Mouse (Mus musculus): ENCODE data around the gene Hist2h2ab.
A peak's percentile ranks its signal among the peaks of the same experiment; 100 is the strongest.
"Not testable (repeated sequence)": the region's sequence is repeated elsewhere in the genome, so short reads cannot be mapped to it uniquely, and the experiment has no call there.

Gene Hist2h2ab

DNA sequence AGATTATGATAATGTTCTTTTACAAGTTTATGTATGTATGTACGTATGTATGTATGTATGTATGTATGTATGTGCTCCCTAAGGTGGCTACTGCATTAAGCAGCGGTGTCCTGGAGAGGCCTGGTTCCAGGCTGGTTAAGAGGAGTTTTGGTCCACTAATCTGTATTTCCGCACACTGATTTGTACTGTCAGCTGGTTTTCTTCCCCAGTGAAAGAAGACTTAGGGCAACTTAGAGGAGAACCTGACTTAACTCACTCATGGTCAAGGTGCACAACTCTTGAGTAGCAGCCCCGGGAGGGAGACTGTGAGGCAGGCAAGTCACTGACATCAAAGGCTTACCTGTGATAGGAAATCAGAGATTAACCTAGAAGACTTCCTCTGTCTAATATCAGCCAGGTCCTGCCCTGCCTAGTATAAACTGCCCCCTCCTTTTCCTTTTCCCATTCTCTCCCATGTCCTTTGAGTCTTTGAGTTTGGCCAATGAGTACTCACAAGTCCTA is 17.2 kb downstream of the Hist2h2ab start:
- DNase-seq (ENCODE audit: extremely low read depth, low read depth) = no peak

DNA sequence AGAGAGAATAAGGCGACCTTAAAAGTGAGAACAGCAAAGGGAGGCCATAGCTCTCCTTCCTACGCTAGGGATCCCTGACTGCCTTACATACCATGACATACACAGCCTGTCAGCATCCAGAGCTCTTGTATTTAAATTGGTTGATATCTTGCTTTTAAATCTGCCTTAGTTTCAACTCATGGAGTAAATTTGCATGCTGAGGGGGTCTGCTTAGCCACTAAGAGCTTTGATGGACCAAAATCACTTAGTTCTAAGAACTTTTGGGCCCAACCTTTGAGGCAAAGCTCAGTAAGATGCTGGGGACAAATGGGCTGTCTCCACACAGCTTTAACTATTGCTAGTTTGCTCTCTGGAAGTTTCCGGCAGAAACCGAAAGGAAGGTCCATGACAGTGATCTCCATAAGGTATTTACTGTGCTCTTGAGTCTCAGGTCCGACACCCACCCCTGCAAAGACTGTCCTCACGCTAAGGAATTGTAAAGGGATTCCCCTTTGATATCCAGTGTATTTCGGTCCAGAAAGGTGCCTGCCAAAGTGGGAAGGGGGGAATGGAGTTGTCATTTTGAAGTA is 17.8 kb downstream of the Hist2h2ab start:
- peak; percentile 85 for DNase-seq (ENCODE audit: extremely low read depth, low read depth)

DNA sequence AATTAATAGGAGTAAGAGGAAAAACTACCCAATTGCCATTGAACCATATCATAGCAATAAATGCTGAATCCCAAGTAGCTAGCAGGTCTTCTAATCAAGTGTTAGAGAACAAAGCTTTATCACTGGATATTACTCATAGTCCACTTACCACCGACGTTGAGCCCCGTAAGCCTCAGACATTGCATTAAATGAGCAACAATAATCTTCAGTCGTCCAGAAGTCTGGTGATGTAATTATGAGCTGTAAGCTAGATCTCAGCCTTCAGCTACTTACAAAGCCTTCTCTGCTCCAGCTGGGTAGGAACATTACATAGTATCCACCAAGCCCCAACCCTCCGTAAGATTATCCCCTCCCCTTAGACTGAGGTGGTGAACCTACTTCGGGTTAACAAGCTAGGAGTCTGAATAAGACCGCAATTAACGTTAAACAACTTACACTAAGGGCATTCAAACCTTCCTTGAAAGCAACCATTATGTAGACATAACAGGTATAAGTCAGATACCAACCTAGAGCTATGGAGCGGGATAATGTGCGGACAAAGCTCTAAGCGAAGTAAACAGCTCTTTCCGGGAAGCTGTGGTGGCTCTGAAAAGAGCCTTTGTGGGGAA is 18.3 kb downstream of the Hist2h2ab start:
- peak; percentile 95 for DNase-seq (ENCODE audit: extremely low read depth, low read depth)

DNA sequence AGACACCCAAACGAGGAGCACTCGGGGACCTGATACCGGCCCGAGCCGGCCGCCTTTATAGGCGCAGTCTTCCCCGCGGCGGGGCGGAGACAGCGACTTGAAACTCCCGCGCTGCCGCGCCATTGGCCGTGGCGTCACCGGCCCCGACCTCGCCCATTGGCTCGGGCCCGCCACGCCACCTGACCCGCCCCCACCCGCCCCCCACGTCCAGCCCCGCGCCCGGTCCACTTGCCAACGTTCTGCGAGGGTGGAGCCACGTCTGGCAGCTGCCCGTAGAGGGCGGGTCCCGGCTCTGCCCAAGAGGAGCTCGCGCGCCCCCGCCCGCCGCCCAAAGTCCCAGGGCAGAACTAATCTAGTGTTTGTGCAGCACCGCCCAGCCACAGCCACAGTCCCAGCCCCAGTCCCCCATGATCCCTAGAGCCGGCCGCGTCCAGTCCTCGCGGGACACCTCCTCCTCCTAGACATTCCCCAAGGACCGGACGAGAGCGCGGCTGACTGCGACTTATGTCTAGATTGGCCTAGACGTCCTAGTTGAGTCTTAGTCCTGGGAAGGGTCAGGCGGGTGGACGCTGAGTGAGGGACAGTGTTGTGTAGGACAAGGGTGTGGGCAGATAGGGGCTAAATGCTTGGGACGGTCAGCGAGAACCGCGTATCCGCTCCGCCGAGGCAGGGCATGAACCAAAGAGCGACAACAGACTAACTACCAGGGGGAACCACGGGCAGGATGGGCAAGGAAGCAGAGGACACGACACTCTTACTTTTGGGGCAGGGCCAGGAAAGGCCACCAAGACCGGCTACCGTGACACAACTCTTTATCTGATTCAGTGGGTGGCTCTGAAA is 19.5 kb downstream of the Hist2h2ab start, which contains the start of gene Hist2h3c2:
Hist2h3c2 (minus strand) TSS at position 174 of the 840 bp plus-strand sequence.
- not testable (repeated sequence) for DNase-seq (ENCODE audit: extremely low read depth, low read depth)

DNA sequence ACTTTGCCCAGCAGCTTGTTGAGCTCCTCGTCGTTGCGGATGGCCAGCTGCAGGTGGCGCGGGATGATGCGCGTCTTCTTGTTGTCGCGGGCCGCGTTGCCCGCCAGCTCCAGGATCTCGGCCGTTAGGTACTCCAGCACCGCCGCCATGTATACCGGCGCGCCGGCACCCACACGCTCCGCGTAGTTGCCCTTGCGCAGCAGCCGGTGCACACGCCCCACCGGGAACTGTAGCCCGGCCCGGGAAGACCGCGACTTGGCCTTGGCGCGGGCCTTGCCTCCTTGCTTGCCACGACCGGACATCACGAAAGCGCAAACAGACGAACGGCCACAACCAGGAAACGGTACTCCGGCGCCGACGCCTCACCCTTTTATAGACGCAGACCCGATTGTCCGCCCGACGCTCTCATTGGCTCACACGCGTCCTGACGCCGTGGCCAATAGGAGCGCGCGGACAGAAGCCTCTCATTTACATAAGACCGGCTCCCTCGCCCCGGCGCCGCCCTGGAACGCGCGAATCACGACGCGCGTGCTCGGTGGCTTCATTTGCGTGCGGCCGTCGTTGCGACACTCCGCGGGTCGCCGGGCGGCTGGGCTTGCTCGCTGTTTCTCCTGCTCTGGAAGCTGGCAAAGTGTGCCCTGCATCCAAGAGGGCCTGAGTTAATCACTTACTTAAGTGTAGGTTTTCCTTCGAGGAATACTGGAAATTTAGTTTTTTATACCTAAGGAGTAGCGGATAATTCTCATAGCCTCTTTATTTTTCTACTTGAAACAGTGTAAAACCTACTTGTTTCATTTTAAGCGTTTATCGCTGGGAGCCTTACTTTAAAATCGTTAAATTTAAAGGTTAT is 20.5 kb downstream of the Hist2h2ab start, which contains the start of gene Hist2h2aa2:
Hist2h2aa2 (minus strand) TSS at position 328 of the 850 bp plus-strand sequence.
- peak; percentile 91 for DNase-seq (ENCODE audit: extremely low read depth, low read depth)

DNA sequence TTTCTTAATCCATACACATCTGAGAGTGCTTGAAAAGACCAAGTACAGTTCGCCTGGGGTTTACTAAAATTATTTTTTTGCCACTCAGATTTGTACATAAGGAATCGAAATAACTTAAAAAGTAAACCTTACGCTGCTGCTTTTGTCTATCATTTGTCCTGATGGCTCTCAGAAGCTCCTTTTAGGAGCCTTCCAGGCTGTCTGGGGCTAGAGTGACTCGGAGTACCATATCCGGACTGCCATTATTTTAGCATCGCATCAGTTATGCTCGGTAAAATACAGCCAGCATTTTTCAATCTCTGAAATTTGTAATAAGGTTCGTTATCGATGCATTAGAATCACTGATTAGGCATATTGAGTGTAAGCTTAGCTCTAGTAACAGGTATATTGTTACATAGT is 21.1 kb downstream of the Hist2h2ab start:
- no peak for DNase-seq (ENCODE audit: extremely low read depth, low read depth)

DNA sequence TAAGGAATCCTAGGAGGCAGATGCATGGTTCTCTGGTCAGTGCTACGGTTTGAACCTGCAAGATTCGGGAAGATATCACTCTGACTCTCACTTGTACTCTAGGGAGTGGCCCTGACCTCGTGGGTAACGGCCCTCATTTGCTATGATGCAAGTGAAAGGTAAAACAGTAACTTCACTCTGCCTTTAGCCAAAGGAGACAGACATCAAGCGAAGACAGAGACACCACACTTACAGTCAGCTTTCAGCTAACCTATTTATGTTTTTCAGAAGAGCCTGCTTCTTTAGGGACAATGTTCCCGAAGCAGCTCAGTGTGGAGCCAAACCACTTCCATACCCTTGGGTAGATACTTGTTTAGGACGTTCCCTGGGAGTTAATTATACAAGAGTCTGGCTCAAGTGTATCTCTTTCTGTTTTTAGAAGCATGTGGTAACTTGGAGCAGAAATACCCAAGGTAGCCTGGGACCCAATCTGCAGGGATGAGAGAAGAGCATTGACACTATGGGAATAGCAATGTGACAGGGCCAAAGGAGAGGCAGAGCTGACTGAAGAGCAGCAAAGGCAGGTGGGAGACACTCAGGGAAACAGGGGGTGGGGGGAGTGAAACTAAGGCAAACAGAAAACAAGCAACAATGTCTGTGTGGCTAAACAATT is 24.4 kb downstream of the Hist2h2ab start:
- DNase-seq (ENCODE audit: extremely low read depth, low read depth) = no peak

DNA sequence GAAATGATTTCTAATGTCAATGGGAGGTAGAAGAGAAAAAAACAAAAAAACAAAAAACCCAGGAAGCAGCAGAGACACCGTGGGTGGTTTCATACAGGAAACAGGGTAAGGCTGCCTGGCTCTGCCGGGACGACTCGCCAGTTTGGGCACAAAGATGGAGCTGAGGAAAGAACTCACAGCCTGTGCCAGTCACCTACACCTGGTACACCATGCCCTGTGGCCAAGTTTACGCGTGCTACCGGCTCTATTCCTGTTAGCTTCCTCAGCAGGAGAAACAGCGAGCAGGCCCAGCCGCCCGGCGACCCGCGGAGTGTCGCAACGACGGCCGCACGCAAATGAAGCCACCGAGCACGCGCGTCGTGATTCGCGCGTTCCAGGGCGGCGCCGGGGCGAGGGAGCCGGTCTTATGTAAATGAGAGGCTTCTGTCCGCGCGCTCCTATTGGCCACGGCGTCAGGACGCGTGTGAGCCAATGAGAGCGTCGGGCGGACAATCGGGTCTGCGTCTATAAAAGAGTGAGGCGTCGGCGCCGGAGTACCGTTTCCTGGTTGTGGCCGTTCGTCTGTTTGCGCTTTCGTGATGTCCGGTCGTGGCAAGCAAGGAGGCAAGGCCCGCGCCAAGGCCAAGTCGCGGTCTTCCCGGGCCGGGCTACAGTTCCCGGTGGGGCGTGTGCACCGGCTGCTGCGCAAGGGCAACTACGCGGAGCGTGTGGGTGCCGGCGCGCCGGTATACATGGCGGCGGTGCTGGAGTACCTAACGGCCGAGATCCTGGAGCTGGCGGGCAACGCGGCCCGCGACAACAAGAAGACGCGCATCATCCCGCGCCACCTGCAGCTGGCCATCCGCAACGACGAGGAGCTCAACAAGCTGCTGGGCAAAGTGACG is 25.6 kb downstream of the Hist2h2ab start, which contains the start of gene Hist2h2aa1:
Hist2h2aa1 (plus strand) TSS at position 495 of the 884 bp plus-strand sequence.
- peak; percentile 94 for DNase-seq (ENCODE audit: extremely low read depth, low read depth)

DNA sequence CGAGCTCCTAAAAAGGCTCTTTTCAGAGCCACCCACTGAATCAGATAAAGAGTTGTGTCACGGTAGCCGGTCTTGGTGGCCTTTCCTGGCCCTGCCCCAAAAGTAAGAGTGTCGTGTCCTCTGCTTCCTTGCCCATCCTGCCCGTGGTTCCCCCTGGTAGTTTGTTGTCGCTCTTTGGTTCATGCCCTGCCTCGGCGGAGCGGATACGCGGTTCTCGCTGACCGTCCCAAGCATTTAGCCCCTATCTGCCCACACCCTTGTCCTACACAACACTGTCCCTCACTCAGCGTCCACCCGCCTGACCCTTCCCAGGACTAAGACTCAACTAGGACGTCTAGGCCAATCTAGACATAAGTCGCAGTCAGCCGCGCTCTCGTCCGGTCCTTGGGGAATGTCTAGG is 26.4 kb downstream of the Hist2h2ab start:
- DNase-seq (ENCODE audit: extremely low read depth, low read depth) = not testable (repeated sequence)

DNA sequence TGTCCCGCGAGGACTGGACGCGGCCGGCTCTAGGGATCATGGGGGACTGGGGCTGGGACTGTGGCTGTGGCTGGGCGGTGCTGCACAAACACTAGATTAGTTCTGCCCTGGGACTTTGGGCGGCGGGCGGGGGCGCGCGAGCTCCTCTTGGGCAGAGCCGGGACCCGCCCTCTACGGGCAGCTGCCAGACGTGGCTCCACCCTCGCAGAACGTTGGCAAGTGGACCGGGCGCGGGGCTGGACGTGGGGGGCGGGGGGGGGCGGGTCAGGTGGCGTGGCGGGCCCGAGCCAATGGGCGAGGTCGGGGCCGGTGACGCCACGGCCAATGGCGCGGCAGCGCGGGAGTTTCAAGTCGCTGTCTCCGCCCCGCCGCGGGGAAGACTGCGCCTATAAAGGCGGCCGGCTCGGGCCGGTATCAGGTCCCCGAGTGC is 26.8 kb downstream of the Hist2h2ab start, which contains the start of gene Hist2h3c1:
Hist2h3c1 (plus strand) TSS at position 259 of the 430 bp plus-strand sequence.
- DNase-seq (ENCODE audit: extremely low read depth, low read depth) = not testable (repeated sequence)

DNA sequence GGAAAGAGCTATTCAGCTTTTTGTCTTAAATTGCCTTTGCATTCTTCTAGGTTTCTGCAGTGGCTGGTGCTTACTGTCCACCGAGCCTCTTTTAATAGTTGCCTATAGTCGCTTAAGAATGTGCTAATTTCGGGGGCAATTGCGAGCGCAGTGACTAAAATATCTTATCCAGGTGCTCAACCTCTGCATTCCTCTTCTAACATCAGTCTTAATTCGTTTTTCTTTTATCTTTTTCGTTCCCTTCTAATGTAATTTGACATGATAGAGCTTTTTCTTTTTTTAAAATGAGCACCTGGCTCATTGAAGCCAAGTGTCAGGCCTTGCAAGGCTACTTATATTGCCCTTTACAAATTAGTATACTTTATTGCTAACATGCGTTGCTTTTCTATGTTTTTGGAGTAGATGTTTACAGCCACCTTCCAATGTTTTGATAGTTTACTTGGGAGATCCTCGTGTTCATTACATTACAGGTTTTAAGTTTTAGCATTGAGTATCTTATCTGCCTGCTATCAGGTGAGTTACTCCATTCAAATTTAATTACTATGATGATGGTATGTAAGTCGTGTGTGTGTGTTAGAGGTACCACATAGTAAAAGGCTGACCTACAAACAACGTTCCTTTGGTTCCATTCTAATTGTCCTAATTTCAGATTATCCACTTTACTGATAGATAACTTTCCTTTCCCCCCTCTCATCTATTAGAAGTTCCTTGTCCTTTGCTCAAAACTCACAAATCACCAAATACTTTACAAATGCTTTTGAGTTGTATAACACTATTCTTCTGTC is 27.9 kb downstream of the Hist2h2ab start:
- DNase-seq (ENCODE audit: extremely low read depth, low read depth) = peak; percentile 83

DNA sequence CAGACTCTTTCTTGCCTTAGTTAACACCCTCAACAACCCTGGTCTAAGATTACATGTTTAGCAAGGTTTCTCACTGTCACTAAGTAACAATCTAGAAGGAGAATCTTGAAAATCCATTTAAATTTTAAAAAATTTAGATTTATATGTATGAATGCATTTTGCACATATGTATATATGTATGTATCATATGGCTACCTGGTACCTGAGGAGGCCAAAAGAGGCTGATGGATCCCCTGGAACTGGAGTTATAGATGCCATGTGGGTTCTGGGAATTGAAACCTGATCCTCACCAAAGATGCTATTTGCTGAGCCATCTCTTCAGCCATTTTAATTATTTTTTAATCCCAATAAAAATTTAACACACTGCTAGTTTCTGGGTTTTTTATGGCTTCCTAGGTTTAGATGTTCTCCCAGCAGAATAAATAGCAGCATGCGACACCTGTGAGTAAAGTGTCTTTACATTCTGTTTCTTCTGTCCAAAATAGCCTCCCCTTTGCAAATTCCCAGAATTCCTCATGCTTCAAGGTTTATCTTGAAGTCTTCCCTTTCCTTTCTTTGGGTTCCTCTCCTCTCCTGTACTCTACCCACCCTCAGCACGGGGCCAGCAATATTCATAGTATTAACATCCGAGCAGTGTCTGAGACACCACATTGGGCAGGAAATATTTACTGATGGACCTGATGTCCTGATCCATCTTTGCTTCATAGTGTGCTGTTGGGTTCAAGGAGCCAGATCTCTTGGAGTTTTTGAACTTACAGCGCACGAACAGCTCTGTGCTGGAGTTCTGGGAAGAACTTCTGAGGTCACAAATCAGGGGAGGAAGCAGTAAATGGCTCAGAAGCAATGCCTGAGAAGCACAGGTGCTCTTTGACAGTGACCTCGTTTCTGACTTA is 28.7 kb downstream of the Hist2h2ab start:
- peak; percentile 71 for DNase-seq (ENCODE audit: extremely low read depth, low read depth)

DNA sequence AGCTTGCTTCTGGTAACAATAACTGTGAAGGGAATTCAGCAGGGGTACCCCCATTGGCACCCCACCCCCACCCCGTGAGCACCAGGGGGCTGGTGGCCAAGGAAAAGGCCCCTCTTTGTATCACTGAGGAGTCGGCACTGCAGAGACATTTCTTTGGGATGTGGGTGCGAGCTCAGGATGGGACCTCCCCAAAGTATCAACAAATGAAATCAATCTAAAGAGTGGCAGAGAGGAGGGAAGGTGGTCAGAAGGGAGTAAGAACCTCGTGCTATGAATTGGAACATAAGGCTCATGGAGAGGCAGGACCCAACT is 29.3 kb downstream of the Hist2h2ab start:
- no peak for DNase-seq (ENCODE audit: extremely low read depth, low read depth)

DNA sequence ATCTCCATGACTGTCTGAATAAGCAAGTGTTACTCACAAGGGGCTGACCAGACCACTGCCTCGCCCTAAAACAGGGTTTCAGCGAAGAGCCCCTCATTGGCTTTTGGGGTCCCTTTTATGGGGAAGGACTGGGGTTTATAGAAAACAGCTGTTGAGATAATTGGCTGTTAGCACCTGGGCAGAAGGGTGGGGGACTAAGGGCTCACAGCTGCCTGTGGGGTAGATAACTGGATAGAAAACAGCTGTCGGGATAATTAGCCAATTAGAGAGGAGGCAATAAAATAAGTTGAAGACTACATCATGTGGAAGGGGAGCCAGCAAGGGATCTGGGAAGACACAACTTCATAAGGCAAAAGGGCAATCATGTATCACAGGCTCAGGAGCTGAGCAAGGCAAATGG is 31.2 kb downstream of the Hist2h2ab start:
- no peak for DNase-seq (ENCODE audit: extremely low read depth, low read depth)

DNA sequence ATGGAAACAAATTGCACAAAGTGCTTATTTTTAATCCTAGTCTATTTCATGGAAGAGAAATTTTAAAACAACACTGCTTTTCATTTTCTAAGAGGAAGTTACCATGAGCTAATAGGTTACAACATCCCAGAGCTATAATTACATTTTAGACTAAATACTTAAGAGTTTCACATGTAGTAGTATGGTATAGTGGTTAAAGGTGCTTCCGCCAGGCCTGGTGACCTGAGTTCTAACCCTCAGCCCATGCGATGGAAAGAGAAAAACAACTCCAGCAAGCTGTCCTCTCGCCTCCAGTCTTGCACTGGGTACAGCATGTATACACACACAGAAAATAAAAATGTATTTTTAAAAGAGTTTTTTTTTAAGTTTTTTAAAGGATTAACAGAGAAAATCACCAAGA is 32.1 kb downstream of the Hist2h2ab start:
- DNase-seq (ENCODE audit: extremely low read depth, low read depth) = no peak

DNA sequence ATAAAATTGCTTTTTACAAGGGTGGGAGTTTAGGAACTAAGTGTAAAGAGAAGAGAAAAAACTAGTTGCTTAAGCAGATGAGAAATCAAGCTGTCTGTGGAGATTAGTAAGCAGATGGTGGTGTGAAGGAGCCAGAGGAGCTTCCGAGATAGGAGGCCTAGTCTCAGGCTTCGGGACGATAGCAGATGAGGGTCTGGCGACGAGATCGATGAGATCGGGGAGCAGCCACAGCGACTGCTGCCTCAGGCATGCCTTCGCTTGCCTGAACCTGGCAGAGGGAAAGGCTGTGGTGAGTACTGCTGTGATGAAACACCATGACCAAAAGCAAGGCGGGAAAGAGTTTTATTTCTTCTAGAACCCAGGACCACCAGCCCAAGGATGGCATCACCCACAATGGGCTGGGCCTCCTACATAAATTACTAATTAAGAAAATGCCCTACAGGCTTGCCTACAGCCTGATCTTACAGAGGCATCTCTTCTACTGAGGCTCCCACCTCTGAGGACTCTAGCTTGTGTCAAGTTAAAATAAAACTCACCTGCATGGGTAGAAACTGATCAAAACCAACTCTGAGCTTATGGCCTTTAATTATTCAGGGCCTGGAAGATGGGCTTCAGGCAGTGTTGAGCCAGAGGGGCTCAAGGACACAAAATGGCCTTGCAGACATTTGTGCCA is 35.2 kb downstream of the Hist2h2ab start:
- DNase-seq (ENCODE audit: extremely low read depth, low read depth) = peak; percentile 93

DNA sequence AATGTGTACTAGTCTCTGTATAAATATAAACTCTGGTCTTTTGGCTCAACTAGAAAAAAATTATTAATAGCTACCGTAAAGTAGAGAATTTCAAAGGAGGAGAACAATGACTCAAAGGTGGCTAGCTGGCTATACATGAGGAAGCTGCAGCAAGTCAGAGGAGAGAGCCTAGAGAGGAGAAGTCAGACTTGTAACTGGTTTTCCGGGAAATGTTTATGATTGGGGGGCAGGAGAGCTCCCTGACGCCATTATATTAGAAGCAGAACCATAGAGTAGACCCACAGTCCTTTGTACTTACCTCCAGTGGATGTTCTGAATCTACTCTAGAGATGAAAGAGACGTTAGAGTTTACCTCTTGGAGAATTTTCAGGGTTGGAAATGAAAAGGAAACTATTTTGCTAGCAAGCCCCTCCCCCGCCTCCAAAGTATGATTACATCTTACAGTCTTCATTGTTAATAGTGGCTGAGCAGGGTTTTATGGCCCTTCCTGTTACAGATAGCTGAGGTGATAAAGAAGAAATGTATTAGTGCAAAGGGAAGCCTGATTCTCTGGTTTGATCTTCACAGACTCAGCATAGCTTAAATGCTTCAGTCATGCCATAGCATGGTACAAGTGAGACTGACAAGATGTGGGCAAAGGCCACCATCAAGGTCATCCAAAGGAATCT is 36.4 kb downstream of the Hist2h2ab start:
- no peak for DNase-seq (ENCODE audit: extremely low read depth, low read depth)

Measured in MEL-GATA-1-ER (cell line).